Mouse (Mus musculus) bone marrow macrophage, adult 2 months (primary cell): ENCODE measurements around the gene Rpl18a. TPM values are rescaled to one million over a fixed set of nuclear protein-coding genes. Genes with fewer than 3 reads are reported as not detected.

ENCODE experiments used
- H3K27ac ChIP-seq: 2 replicates; pipeline ENCODE4 v1.5.1; 2012; ENCODE audit warnings: low read depth, low read length; ENCODE audit not compliant: insufficient read depth
- H3K4me1 ChIP-seq: 2 replicates; pipeline ENCODE4 v1.6.1; 2012; ENCODE audit warnings: low read length; ENCODE audit not compliant: control insufficient read depth, insufficient read depth
- H3K4me3 ChIP-seq: 2 replicates; pipeline ENCODE4 v1.5.1; 2012; ENCODE audit warnings: mild to moderate bottlenecking, low read length, moderate library complexity; ENCODE audit not compliant: insufficient read depth
- CTCF ChIP-seq: IDR thresholded peaks from 2 replicates; pipeline ENCODE4 v1.5.1; 2012; ENCODE audit warnings: low read depth, mild to moderate bottlenecking, low read length, moderate library complexity
- POLR2A ChIP-seq: IDR thresholded peaks from 2 replicates; pipeline ENCODE4 v1.6.1; 2012; ENCODE audit warnings: mild to moderate bottlenecking, low read depth, low read length, borderline replicate concordance
- polyA plus RNA-seq: library from polyadenylated mRNA; stranded (reverse); fragments of >200 nt; gene quantifications from 2 replicates; pipeline ENCODE4 v1.2.4, GENCODE M21; 2012; ENCODE audit not compliant: missing spikeins, insufficient read depth, insufficient read length

Rpl18a gene
- polyA plus RNA-seq, 1 experiment: 1,824 TPM

DNA sequence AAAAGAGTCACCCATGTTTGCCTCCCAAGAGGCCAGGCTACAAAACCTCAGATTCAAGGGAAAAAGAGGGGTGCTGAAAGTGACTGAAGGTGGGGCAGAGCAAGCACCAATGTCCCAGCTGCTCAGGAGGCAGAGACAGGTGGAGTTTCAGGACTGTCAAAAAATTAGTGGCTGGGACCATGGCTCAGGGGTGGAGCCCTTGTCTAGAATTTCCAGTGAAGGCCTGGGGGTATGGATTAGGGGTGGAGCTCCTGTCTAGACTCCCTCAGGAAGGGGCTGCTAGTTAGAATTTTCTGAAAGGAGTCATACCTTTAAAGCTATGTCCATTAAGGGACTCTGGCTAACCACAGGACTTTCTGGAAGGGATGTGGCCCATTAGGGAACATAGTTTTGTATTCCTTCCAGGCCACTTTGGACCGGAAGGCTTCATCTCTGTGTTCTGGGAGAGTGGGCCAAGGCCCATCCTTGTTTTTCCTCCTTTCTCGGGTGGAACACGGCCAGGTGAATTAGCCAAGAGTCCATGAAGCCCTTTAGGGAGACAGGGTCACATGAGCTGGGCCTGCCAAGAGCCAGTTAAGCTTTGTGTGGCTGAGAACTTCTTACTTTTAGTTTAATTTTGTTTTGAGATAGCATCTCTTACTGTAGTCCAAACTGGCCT is 47.8 kb downstream of the Rpl18a start:
- TF ChIP-seq CTCF (no peak), POLR2A (no peak)
- Histone ChIP-seq H3K4me1 (peaks cover 9% of the 10 kb centered on the region), H3K27ac (no peak overlapping the region), H3K4me3 (no peak overlapping the region)

DNA sequence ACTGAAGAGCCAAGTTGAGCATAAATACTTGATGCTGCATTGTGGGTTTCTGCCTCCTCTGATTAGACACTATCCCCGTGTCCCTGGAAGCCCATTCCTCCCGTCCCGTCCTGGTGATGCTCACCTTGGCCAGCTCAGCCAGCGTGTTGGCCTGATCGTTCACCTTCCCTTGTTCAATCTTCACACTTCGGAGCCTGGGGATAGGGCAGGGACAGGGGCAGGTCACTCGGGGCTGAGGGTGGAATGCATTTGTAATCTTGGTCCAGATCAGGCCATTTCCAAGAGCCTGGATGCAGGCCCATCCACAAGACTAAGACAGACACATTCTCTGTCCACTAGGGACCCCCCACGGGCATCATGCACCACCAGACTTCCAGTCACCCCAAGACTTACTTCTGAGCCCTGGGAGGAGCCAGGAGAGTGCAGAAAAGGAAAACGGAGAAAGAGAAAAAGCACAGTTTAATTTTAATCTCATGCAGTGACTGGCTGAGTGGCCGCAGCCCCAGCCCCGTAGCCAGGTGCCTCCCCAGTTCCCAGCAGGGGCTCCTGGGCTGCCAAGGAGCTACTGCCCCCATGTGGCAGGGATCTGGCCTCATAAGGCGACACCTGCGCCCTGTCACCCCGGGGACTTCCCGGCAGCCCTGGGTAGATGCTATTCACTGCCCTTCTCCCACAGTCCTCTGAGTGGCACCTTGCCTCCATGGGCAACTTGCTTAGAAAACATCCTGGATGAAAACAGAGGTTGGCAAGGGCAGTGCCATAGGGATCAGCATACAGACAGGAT is 50.6 kb downstream of the Rpl18a start:
- Histone ChIP-seq H3K4me1 (no peaks in the 10 kb centered on the region), H3K27ac (no peak overlapping the region), H3K4me3 (no peak overlapping the region)
- TF ChIP-seq CTCF (0 out of 2 replicates have a peak, but pooled peaks have one; percentile 8), POLR2A (no peak)

DNA sequence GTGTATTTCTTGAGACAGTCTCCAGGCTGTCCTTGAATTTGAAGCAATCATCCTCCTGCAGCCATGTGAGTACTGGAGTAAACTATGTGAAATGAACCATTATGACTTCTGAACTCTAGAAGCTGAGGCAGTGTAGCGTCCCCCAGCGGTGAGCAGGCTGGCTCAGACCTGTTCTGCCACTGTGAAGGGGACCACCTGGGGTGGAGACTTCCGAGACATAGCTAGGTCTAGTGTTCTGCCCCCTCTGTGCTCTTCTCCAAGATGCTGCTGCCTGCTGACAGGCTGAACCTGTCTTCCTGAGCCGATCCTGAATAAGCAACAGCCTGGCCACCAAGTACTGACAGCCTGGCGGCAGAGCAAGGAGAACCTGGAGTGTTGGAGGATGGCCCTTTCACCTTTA is 52.1 kb downstream of the Rpl18a start:
- TF ChIP-seq POLR2A: no peak
- no peak for TF ChIP-seq CTCF
- Histone ChIP-seq H3K4me1 (peaks cover 9% of the 10 kb centered on the region), H3K27ac (no peak overlapping the region), H3K4me3 (no peak overlapping the region)

Other genes with a start within 250 kb of the Rpl18a start
- gene Pgpep1, start 237.0 kb downstream of the Rpl18a start, polyA plus RNA-seq: 33.0 and 35.2 TPM in 2 replicates
- gene Lsm4, start 224.2 kb downstream of the Rpl18a start, polyA plus RNA-seq: 62.3 and 65.9 TPM in 2 replicates
- 102 and 111 TPM in 2 replicates for gene Jund, start 198.5 kb downstream of the Rpl18a start, polyA plus RNA-seq
- not detected in 2 replicates for gene Iqcn, start 194.0 kb downstream of the Rpl18a start, polyA plus RNA-seq
- gene Gm3336, start 178.9 kb downstream of the Rpl18a start, polyA plus RNA-seq: not detected in 2 replicates
- gene Pde4c, start 173.7 kb downstream of the Rpl18a start, polyA plus RNA-seq: not detected in 2 replicates
- 7.9 and 9.4 TPM in 2 replicates for gene Rab3a, start 142.7 kb downstream of the Rpl18a start, polyA plus RNA-seq
- gene Mpv17l2, start 136.5 kb downstream of the Rpl18a start, polyA plus RNA-seq: 32.4 and 33.7 TPM in 2 replicates
- gene Pik3r2, start 120.7 kb downstream of the Rpl18a start, polyA plus RNA-seq: 26.9 and 27.5 TPM in 2 replicates
- gene Mast3, start 92.4 kb downstream of the Rpl18a start, polyA plus RNA-seq: 57.7 and 59.6 TPM in 2 replicates
- gene Il12rb1, start 89.0 kb downstream of the Rpl18a start, polyA plus RNA-seq: 0.20 TPM in 1 of 2 replicates, not detected in the other
- 27.8 and 29.7 TPM in 2 replicates for gene Arrdc2, start 57.7 kb downstream of the Rpl18a start, polyA plus RNA-seq
- gene Kcnn1, start 34.2 kb downstream of the Rpl18a start, polyA plus RNA-seq: 0.99 and 1.8 TPM in 2 replicates
- gene Ccdc124, start 23.5 kb downstream of the Rpl18a start, polyA plus RNA-seq: 35.6 and 39.9 TPM in 2 replicates
- not detected in 2 replicates for gene Slc5a5, start 4.7 kb downstream of the Rpl18a start, polyA plus RNA-seq
- 37.3 and 44.2 TPM in 2 replicates for gene Map1s, start 8.5 kb upstream of the Rpl18a start, polyA plus RNA-seq